Mouse (Mus musculus): ENCODE measurements around the gene Cntnap1.

Cntnap1 gene

GRCm38 (mm10) chr11:101171721-101172433 is 1.6 kb downstream of the Cntnap1 start:
- DNase-seq: peak; percentile 62

- DNase-seq: no peak
Measured at GRCm38 (mm10) chr11:101172434-101172815, 2.1 kb downstream of the Cntnap1 start.

GRCm38 (mm10) chr11:101173112-101173511 is 2.8 kb downstream of the Cntnap1 start:
- no peak for DNase-seq

- peak; percentile 68 for DNase-seq
Measured at GRCm38 (mm10) chr11:101173631-101174388, 3.5 kb downstream of the Cntnap1 start.

- peak; percentile 44 for DNase-seq
Measured at GRCm38 (mm10) chr11:101174389-101174745, 4.0 kb downstream of the Cntnap1 start.

GRCm38 (mm10) chr11:101174851-101175628 is 4.7 kb downstream of the Cntnap1 start, which contains the start of gene Ccr10:
Gene Ccr10 (minus strand): TSS chr11:101175443.
- DNase-seq: no peak

GRCm38 (mm10) chr11:101175636-101176116 is 5.4 kb downstream of the Cntnap1 start:
- no peak for DNase-seq

- DNase-seq: peak; percentile 45
Measured at GRCm38 (mm10) chr11:101176117-101176691, 5.9 kb downstream of the Cntnap1 start.

- peak; percentile 67 for DNase-seq
Measured at GRCm38 (mm10) chr11:101176933-101177773, 6.8 kb downstream of the Cntnap1 start.

- DNase-seq: no peak
Measured at GRCm38 (mm10) chr11:101178061-101179058, 8.0 kb downstream of the Cntnap1 start.

- no peak for DNase-seq
Measured at GRCm38 (mm10) chr11:101179306-101179705, 9.0 kb downstream of the Cntnap1 start.

GRCm38 (mm10) chr11:101180261-101180660 is 9.9 kb downstream of the Cntnap1 start:
- no peak for DNase-seq

- peak; percentile 84 for DNase-seq
Measured at GRCm38 (mm10) chr11:101180846-101181740, 10.8 kb downstream of the Cntnap1 start.

GRCm38 (mm10) chr11:101181961-101182360 is 11.6 kb downstream of the Cntnap1 start:
- no peak for DNase-seq

- DNase-seq: no peak
Measured at GRCm38 (mm10) chr11:101182771-101183517, 12.6 kb downstream of the Cntnap1 start.

GRCm38 (mm10) chr11:101184984-101185383 is 14.7 kb downstream of the Cntnap1 start:
- DNase-seq: no peak

- DNase-seq: no peak
Measured at GRCm38 (mm10) chr11:101185441-101185840, 15.1 kb downstream of the Cntnap1 start.

GRCm38 (mm10) chr11:101186526-101187247 is 16.4 kb downstream of the Cntnap1 start:
- DNase-seq: no peak
